Mouse (Mus musculus): ENCODE results near the gene Vmn2r84. TPM values are rescaled to one million over a fixed set of nuclear protein-coding genes. Genes with fewer than 3 reads are reported as not detected.

Vmn2r84 gene
- total and polyA plus RNA-seq, 3 experiments: 0.26 TPM; not detected in 2

DNA sequence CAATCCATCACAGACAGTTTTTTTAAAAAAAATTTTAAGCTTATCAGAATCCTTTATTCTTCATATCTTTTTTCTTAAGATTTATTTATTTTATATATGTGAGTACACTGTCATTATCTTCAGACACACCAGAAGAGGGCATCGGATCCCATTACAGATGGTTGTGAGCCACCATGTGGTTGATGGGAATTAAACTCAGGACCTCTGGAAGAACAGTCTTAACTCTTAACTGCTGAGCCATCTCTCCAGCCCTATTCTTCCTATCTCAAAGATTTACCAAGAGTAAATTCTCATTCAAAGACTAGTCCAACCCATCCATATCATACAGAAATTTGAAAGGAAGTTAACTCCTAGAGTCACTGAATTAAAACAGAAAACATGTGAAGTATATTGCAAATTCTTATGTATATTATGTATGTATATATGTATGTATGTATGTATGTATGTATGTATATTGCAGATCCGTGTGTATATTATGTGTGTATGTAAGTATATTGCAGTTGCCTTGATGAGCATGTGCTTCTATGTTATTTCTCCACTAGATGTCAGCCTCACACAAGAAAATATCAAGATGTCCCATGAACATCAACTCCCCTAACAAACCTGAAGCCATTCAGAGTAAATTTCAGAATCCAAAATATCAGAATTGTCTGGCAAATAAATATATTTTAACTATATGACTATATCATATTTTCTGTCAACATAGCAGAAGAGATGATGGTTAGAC is 30.5 kb downstream of the Vmn2r84 start:
- TF ChIP-seq PAX5 (IDR thresholded peaks at IDR 0.05; ENCODE audit: low read length): no peak
- peak; percentile 93 for TF ChIP-seq MAX (IDR thresholded peaks at IDR 0.05; ENCODE audit: low read length)
- no peak for TF ChIP-seq ZNF384 (IDR thresholded peaks at IDR 0.05; ENCODE audit: low read depth, low read length)
- TF ChIP-seq ZMIZ1 (IDR thresholded peaks at IDR 0.05; ENCODE audit: low read depth, low read length): no peak
- no peak for TF ChIP-seq MEF2A (IDR thresholded peaks at IDR 0.05; ENCODE audit: borderline replicate concordance, low read depth, low read length)
- TF ChIP-seq ETS1 (conservative IDR thresholded peaks at IDR 0.05; ENCODE audit: low read depth, low read length): no peak
- TF ChIP-seq E2F4 (IDR thresholded peaks at IDR 0.05; ENCODE audit: insufficient replicate concordance, low read depth, low read length): no peak
- TF ChIP-seq POLR2A (IDR thresholded peaks at IDR 0.05; ENCODE audit: low read depth, low read length): no peak
- TF ChIP-seq BHLHE40 (IDR thresholded peaks at IDR 0.05; ENCODE audit: low read depth, low read length): no peak
- no peak for TF ChIP-seq HCFC1 (IDR thresholded peaks at IDR 0.05; ENCODE audit: low read depth, low read length)
- peak in 1 of 2 experiments; percentile 72; a peak in 2 of 4 replicates for TF ChIP-seq CTCF (conservative IDR thresholded peaks at IDR 0.05 in 1 of 2, IDR thresholded peaks at IDR 0.05 in 1 of 2; ENCODE audit: low read depth in 2 of 2, low read length in 2 of 2)
- TF ChIP-seq SMC3 (IDR thresholded peaks at IDR 0.05; ENCODE audit: low read depth, low read length): peak; percentile 70
- TF ChIP-seq TCF12 (IDR thresholded peaks at IDR 0.05; ENCODE audit: low read depth, low read length): no peak
- no peak for TF ChIP-seq IRF4 (IDR thresholded peaks at IDR 0.05; ENCODE audit: low read depth, low read length)
- no peak for TF ChIP-seq ELF1 (IDR thresholded peaks at IDR 0.05; ENCODE audit: low read depth, low read length)
- TF ChIP-seq MAFK (IDR thresholded peaks at IDR 0.05; ENCODE audit: insufficient replicate concordance, low read length): no peak
- no peak for TF ChIP-seq MXI1 (IDR thresholded peaks at IDR 0.05; ENCODE audit: low read depth, low read length)
- TF ChIP-seq NRF1 (IDR thresholded peaks at IDR 0.05; ENCODE audit: low read depth, low read length): no peak
- no peak for TF ChIP-seq JUN (IDR thresholded peaks at IDR 0.05; ENCODE audit: insufficient read depth, low read depth, low read length)
- TF ChIP-seq USF1 (IDR thresholded peaks at IDR 0.05; ENCODE audit: low read depth, low read length): no peak
- TF ChIP-seq TBP (conservative IDR thresholded peaks at IDR 0.05; ENCODE audit: low read depth, low read length): no peak
- no peak for TF ChIP-seq JUND (conservative IDR thresholded peaks at IDR 0.05; ENCODE audit: low read depth, low read length)
- no peak for TF ChIP-seq EP300 (IDR thresholded peaks at IDR 0.05; ENCODE audit: low read length)
- TF ChIP-seq NELFE (IDR thresholded peaks at IDR 0.05; ENCODE audit: low read depth, low read length): no peak
- TF ChIP-seq GABPA (IDR thresholded peaks at IDR 0.05; ENCODE audit: insufficient replicate concordance, low read depth, low read length): no peak
- no peak for TF ChIP-seq UBTF (IDR thresholded peaks at IDR 0.05; ENCODE audit: low read depth, low read length)
- TF ChIP-seq CHD2 (IDR thresholded peaks at IDR 0.05; ENCODE audit: low read length): no peak
- TF ChIP-seq CHD1 (IDR thresholded peaks at IDR 0.05; ENCODE audit: low read depth, low read length): no peak
- no peak for TF ChIP-seq ZKSCAN1 (IDR thresholded peaks at IDR 0.05; ENCODE audit: borderline replicate concordance, low read depth, low read length)
- TF ChIP-seq ZC3H11A (IDR thresholded peaks at IDR 0.05; ENCODE audit: low read depth, low read length): no peak
- no peak for TF ChIP-seq MAZ (IDR thresholded peaks at IDR 0.05; ENCODE audit: low read depth, low read length)
- TF ChIP-seq RCOR1 (conservative IDR thresholded peaks at IDR 0.05; ENCODE audit: low read depth, low read length): no peak
- no peak for TF ChIP-seq SIN3A (IDR thresholded peaks at IDR 0.05; ENCODE audit: low read length)
- no peak for TF ChIP-seq KAT2A (IDR thresholded peaks at IDR 0.05; ENCODE audit: insufficient replicate concordance, low read length)
- peak; percentile 95 for TF ChIP-seq MYC (IDR thresholded peaks at IDR 0.05; ENCODE audit: low read depth, low read length)
- peak; percentile 83 for TF ChIP-seq RAD21 (IDR thresholded peaks at IDR 0.05; ENCODE audit: low read depth, low read length)
- no peak overlapping the region for H3K4me3 ChIP-seq (replicated peaks in 1 of 3; ENCODE audit: low read depth in 2 of 3, low read length in 2 of 3, poor library complexity in 1 of 3)
- no peak overlapping the region for H3K4me2 ChIP-seq (ENCODE audit: insufficient read depth, low read depth, poor library complexity, severe bottlenecking)
- dilution Hi-C loops (cut with MboI; ENCODE audit: extremely low pct_ligation_motif_present, extremely low pct_unique_long_range_greater_than_20kb, low sequenced_read_pairs): no loop called here
- H3K27me3 ChIP-seq (replicated peaks): no peaks in the 10 kb centered on the region
- no peak overlapping the region for H3K9ac ChIP-seq (ENCODE audit: insufficient read depth, low read depth)
- H3K36me3 ChIP-seq (replicated peaks in 1 of 2; ENCODE audit: control insufficient read depth in 1 of 2, insufficient read depth in 1 of 2, low read length in 1 of 2): peaks cover 14 to 55% of the 10 kb centered on the region in 2 experiments
- in situ Hi-C loops (cut with MboI; ENCODE audit: low pct_ligation_motif_present, low pct_unique_long_range_greater_than_20kb, low sequenced_read_pairs): loop anchor here (5.0 kb wide), 1 partner anchor 41 kb away; the partner anchor contains the start of gene Tespa1
- DNase-seq (ENCODE audit: extremely low read depth): peak; percentile 62
- H3K9me3 ChIP-seq (replicated peaks; ENCODE audit: low read length): no peaks in the 10 kb centered on the region
- H3K4me1 ChIP-seq (ENCODE audit: control insufficient read depth in 1 of 2, insufficient read depth in 2 of 2): no peaks in the 10 kb centered on the region
- no peak overlapping the region for H3K27ac ChIP-seq (ENCODE audit: insufficient read depth, low read depth)
- no peaks in the 10 kb centered on the region for H3K79me2 ChIP-seq (replicated peaks; ENCODE audit: control insufficient read depth, extremely low read depth, insufficient read depth, poor library complexity, severe bottlenecking)
